Mouse (Mus musculus): ENCODE measurements around the gene Dnaaf3.
"Not testable (repeated sequence)": the region's sequence is repeated elsewhere in the genome, so short reads cannot be mapped to it uniquely, and the experiment has no call there.

The Dnaaf3 gene

GRCm38 (mm10) chr7:4532005-4532729 is at the start of gene Dnaaf3:
Gene Dnaaf3 (minus strand): TSS chr7:4532453.
- peak; percentile 89 for DNase-seq

GRCm38 (mm10) chr7:4581481-4581880 is 49.2 kb upstream of the Dnaaf3 start:
- not testable (repeated sequence) for DNase-seq

GRCm38 (mm10) chr7:4572361-4572760 is 40.1 kb upstream of the Dnaaf3 start:
- DNase-seq: not testable (repeated sequence)

GRCm38 (mm10) chr7:4562660-4563059 is 30.4 kb upstream of the Dnaaf3 start:
- no peak for DNase-seq

- DNase-seq: no peak
Measured at GRCm38 (mm10) chr7:4557167-4557560, 24.9 kb upstream of the Dnaaf3 start.

- peak; percentile 73 for DNase-seq
Measured at GRCm38 (mm10) chr7:4556256-4557166, 24.3 kb upstream of the Dnaaf3 start.

- no peak for DNase-seq
Measured at GRCm38 (mm10) chr7:4547221-4547641, 15.0 kb upstream of the Dnaaf3 start, which contains the start of gene Syt5. Gene Syt5 (minus strand): TSS chr7:4547541.

GRCm38 (mm10) chr7:4546591-4547131 is 14.4 kb upstream of the Dnaaf3 start:
- peak; percentile 62 for DNase-seq

- no peak for DNase-seq
Measured at GRCm38 (mm10) chr7:4546050-4546449, 13.8 kb upstream of the Dnaaf3 start.

GRCm38 (mm10) chr7:4542013-4542412 is 9.8 kb upstream of the Dnaaf3 start:
- DNase-seq: no peak

- no peak for DNase-seq
Measured at GRCm38 (mm10) chr7:4541344-4541743, 9.1 kb upstream of the Dnaaf3 start.

GRCm38 (mm10) chr7:4539019-4539418 is 6.8 kb upstream of the Dnaaf3 start:
- no peak for DNase-seq

- DNase-seq: no peak
Measured at GRCm38 (mm10) chr7:4537181-4537580, 4.9 kb upstream of the Dnaaf3 start.

- DNase-seq: no peak
Measured at GRCm38 (mm10) chr7:4536369-4536768, 4.1 kb upstream of the Dnaaf3 start.

GRCm38 (mm10) chr7:4530166-4530565 is 2.1 kb downstream of the Dnaaf3 start:
- not testable (repeated sequence) for DNase-seq

GRCm38 (mm10) chr7:4527302-4527689 is 5.0 kb downstream of the Dnaaf3 start:
- no peak for DNase-seq

GRCm38 (mm10) chr7:4526341-4527301 is 5.6 kb downstream of the Dnaaf3 start:
- DNase-seq: peak; percentile 79

GRCm38 (mm10) chr7:4524212-4524922 is 7.9 kb downstream of the Dnaaf3 start, which contains the start of gene Tnni3:
Gene Tnni3 (minus strand): TSS chr7:4524229.
- DNase-seq: peak; percentile 54

- DNase-seq: no peak
Measured at GRCm38 (mm10) chr7:4523205-4524130, 8.8 kb downstream of the Dnaaf3 start.

- no peak for DNase-seq
Measured at GRCm38 (mm10) chr7:4522292-4522691, 10.0 kb downstream of the Dnaaf3 start.
